Mouse (Mus musculus): ENCODE data around the gene Man2b2. TPM values are rescaled to one million over a fixed set of nuclear protein-coding genes. Genes with fewer than 3 reads are reported as not detected.

The Man2b2 gene
- 10 to 100 TPM; 17.7 to 17.9 TPM for polyA plus RNA-seq (2017; shearing (Covaris generic))

GRCm38 (mm10) chr5:36829913-36830879 is at the start of gene Man2b2:
TSS of gene Man2b2 (minus strand) at chr5:36830653.

GRCm38 (mm10) chr5:36868266-36869090 is 38.0 kb upstream of the Man2b2 start, which contains the start of gene Ppp2r2c:
TSS of gene Ppp2r2c (plus strand) at chr5:36868513.

GRCm38 (mm10) chr5:36796296-36797014 is 34.0 kb downstream of the Man2b2 start, which contains the start of gene Mrfap1:
TSS of gene Mrfap1 (minus strand) at chr5:36796772.

Other genes starting within 250 kb of the Man2b2 start
- 10 to 100 TPM; 57.2 to 81.3 TPM for gene Tbc1d14, start 237.4 kb downstream of the Man2b2 start, polyA plus RNA-seq (2017; shearing (Covaris generic))
- gene D5Ertd579e, start 134.6 kb downstream of the Man2b2 start, polyA plus RNA-seq (2017; shearing (Covaris generic)) = 10 to 100 TPM; 32.0 to 39.8 TPM
- gene Bloc1s4, start 82.0 kb downstream of the Man2b2 start, polyA plus RNA-seq (2017; shearing (Covaris generic)) = 10 to 100 TPM; 34.4 to 45.1 TPM
- gene Mrfap1, start 33.9 kb downstream of the Man2b2 start, polyA plus RNA-seq (2017; shearing (Covaris generic)) = 100 to 1,000 TPM; 225 to 242 TPM
- gene Ppp2r2c, start 37.9 kb upstream of the Man2b2 start, polyA plus RNA-seq (2017; shearing (Covaris generic)) = 1 to 10 TPM in 1 of 2 experiments, not detected in 1; 1.1 TPM
- gene Wfs1, start 158.6 kb upstream of the Man2b2 start, polyA plus RNA-seq (2017; shearing (Covaris generic)) = 1 to 10 TPM; 3.2 to 6.8 TPM